Mouse (Mus musculus) lung, postnatal 0 days (tissue): Measurements from ENCODE around the gene Nckipsd.

Experiments used
- CTCF ChIP-seq: IDR thresholded peaks from 2 replicates; pipeline ENCODE4 v1.5.1; 2016; ENCODE audit warnings: antibody characterized with exemption, mild to moderate bottlenecking
- EP300 ChIP-seq: IDR thresholded peaks from 2 replicates; pipeline ENCODE4 v1.6.1; 2016; ENCODE audit warnings: antibody characterized with exemption, mild to moderate bottlenecking, control low read depth

- no peak for TF ChIP-seq CTCF
- no peak for TF ChIP-seq EP300
Measured at GRCm38 (mm10) chr9:108798508-108799075, 9.6 kb upstream of the Nckipsd start.
